Mouse (Mus musculus): Measurements from ENCODE around the gene Loxl4.

- TF ChIP-seq CTCF (IDR thresholded peaks at IDR 0.05; ENCODE audit: extremely low read depth, insufficient read depth, low read length) = no peak
- no peak for TF ChIP-seq POLR2A (IDR thresholded peaks at IDR 0.05; ENCODE audit: extremely low read depth, insufficient read depth, low read length)
Observed at GRCm38 (mm10) chr19:42659354-42660243, 47.0 kb upstream of the Loxl4 start.
